Mouse (Mus musculus) retina, adult 2 months (tissue): ENCODE results near the gene Hbs1l.
"Not testable (repeated sequence)": the region's sequence is repeated elsewhere in the genome, so short reads cannot be mapped to it uniquely, and the experiment has no call there.

ENCODE experiments used
- DNase-seq: peaks from one replicate; pipeline ENCODE4 v3.0.0-alpha.2; 2012; ENCODE audit warnings: low read depth, low spot score

Gene Hbs1l

GRCm38 (mm10) chr10:21359086-21359485 lies 63.3 kb downstream of the Hbs1l start:
- no peak for DNase-seq

GRCm38 (mm10) chr10:21361871-21362270 lies 66.1 kb downstream of the Hbs1l start:
- no peak for DNase-seq

- DNase-seq = no peak
Measured at GRCm38 (mm10) chr10:21363297-21363696, 67.5 kb downstream of the Hbs1l start.

- DNase-seq = no peak
Measured at GRCm38 (mm10) chr10:21364946-21365345, 69.2 kb downstream of the Hbs1l start.

GRCm38 (mm10) chr10:21365897-21366296 lies 70.1 kb downstream of the Hbs1l start:
- no peak for DNase-seq

- no peak for DNase-seq
Measured at GRCm38 (mm10) chr10:21366471-21366870, 70.7 kb downstream of the Hbs1l start.

GRCm38 (mm10) chr10:21367481-21367880 lies 71.7 kb downstream of the Hbs1l start:
- no peak for DNase-seq

GRCm38 (mm10) chr10:21369586-21369985 lies 73.8 kb downstream of the Hbs1l start:
- DNase-seq = no peak

- DNase-seq = no peak
Measured at GRCm38 (mm10) chr10:21372271-21372670, 76.5 kb downstream of the Hbs1l start.

- no peak for DNase-seq
Measured at GRCm38 (mm10) chr10:21376682-21377473, 81.1 kb downstream of the Hbs1l start, which contains the start of gene Aldh8a1. Gene Aldh8a1 (plus strand): TSS chr10:21377291.

- no peak for DNase-seq
Measured at GRCm38 (mm10) chr10:21378196-21378944, 82.6 kb downstream of the Hbs1l start.

GRCm38 (mm10) chr10:21382914-21383313 lies 87.1 kb downstream of the Hbs1l start:
- DNase-seq = peak; percentile 32

GRCm38 (mm10) chr10:21385111-21385663 lies 89.4 kb downstream of the Hbs1l start:
- DNase-seq = no peak

GRCm38 (mm10) chr10:21389075-21389474 lies 93.3 kb downstream of the Hbs1l start:
- DNase-seq = no peak

- no peak for DNase-seq
Measured at GRCm38 (mm10) chr10:21390440-21390839, 94.7 kb downstream of the Hbs1l start.

- no peak for DNase-seq
Measured at GRCm38 (mm10) chr10:21391286-21391685, 95.5 kb downstream of the Hbs1l start.

- no peak for DNase-seq
Measured at GRCm38 (mm10) chr10:21393390-21393789, 97.6 kb downstream of the Hbs1l start.

- no peak for DNase-seq
Measured at GRCm38 (mm10) chr10:21395426-21396139, 99.8 kb downstream of the Hbs1l start.

GRCm38 (mm10) chr10:21398873-21399425 lies 103.2 kb downstream of the Hbs1l start:
- DNase-seq = not testable (repeated sequence)

- DNase-seq = no peak
Measured at GRCm38 (mm10) chr10:21399622-21400021, 103.8 kb downstream of the Hbs1l start.

- no peak for DNase-seq
Measured at GRCm38 (mm10) chr10:21400031-21400430, 104.3 kb downstream of the Hbs1l start.
